Mouse (Mus musculus) hematopoietic stem cell, adult 5-6 weeks (primary cell): ENCODE data around the gene Angptl4. TPM values are rescaled to one million over a fixed set of nuclear protein-coding genes. Genes with fewer than 3 reads are reported as not detected.
"Not testable (repeated sequence)": the region's sequence is repeated elsewhere in the genome, so short reads cannot be mapped to it uniquely, and the experiment has no call there.

Source experiments
- ATAC-seq, 2 experiments: fragments of 125-278 bp in 1 of 2; replicated peaks in 1 of 2; 2 replicates each; pipeline ENCODE4 v1.8.0; 2016 to 2017; ENCODE audit warnings: inconsistent platforms in 2 of 2, mild to moderate bottlenecking in 2 of 2, moderate number of reproducible peaks in 2 of 2, low read depth in 1 of 2, moderate TSS enrichment in 1 of 2; ENCODE audit not compliant: low FRiP score in 2 of 2, poor library complexity in 2 of 2, severe bottlenecking in 2 of 2, insufficient read depth in 1 of 2, low TSS enrichment in 1 of 2
- total RNA-seq: library from RNA; stranded (forward); fragments of 172-1452, 232-1000 nt; gene quantifications from 2 replicates; pipeline ENCODE4 v1.2.3, GENCODE M21; 2017

The Angptl4 gene
- total RNA-seq, 1 experiment from 2014 or later: 6.6 TPM

DNA sequence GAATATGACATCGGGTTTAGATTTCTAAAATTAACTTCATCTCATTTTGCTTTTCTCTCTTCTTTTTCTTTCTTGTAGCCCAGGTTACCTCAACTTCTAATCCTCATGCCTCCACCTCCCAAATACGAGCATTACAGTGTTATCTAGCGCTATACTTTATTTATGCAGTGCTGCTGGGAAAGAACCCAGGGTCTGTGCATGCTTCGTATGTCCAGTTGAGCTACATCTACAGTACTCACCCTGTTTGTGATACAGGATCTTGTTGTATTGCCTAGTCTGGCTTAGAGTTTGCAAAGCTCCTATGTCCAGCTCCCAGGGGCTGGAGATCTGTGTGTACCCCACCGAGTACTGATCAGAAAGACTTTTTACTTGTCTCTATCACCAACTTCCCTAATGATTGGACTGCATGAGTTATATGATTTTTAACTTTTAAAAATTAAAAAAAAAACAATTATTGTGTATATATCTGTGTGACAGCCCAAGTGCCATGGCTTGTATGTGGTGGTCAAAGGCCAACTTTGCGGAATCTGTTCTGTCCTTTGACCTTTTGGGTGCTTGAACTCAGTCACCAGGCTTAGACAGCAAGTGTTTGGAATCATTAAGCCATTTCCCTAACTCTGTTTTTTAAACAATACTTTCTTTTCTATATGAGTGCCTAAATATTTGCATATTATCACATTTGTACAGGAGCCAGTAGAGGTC lies 7.6 kb downstream of the Angptl4 start:
- no peak for ATAC-seq

DNA sequence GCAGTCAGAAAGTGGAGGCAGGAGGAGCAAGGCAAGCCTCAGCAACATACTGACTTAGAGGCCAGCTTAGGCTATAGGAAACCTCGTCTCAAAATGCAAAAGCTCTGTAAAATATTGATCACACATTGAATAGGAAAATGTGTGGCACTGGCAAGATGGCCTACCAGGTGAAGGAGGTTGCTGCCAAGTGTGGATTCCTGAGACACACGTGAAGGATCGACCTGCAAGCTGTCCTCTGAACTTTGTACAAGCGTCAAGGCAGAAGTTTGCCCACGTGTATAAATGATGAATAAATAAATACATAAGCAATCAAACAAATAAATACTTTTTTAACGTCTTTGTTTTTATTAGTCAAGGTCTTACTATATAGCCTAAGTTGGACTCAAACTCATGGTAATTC lies 8.2 kb downstream of the Angptl4 start:
- no peak for ATAC-seq

DNA sequence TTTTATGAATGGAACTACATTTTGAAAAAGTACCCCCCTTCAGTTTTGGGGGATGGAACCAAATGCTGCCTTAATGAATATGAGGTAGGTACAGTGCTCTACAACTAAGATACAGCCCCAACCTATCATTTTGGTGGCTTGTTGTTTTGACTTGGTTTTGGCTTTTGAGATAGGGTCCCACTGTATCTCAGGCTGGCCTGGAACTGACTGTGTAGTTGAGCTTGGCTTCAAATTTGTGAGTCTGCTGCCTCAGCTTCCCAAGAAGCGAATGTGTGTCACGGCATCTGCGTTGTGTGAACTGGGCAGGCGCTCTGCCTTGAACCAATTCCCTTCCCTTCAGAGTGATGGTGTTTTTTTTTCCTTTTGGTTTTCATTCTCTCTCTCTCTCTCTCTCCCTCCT lies 10.0 kb downstream of the Angptl4 start:
- no peak for ATAC-seq

DNA sequence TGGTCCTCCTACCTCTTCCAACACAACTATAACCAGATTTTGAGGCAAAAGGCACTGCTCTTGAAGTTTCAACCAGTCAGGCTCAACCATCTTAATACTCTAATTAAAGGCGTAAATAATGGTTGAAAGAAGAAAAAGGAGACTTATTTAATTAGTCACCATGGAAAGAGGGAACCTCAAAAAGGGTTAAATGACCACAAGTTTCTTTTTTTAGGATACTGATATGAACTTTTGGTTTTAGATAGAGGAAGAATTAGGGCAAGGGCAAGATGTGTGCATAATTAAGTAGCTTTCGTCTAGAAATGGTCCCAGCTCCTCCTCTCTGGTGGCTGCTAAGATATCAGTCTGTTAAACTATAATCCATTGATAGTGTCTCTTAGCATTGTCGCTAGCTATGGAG lies 15.2 kb downstream of the Angptl4 start:
- no peak for ATAC-seq

DNA sequence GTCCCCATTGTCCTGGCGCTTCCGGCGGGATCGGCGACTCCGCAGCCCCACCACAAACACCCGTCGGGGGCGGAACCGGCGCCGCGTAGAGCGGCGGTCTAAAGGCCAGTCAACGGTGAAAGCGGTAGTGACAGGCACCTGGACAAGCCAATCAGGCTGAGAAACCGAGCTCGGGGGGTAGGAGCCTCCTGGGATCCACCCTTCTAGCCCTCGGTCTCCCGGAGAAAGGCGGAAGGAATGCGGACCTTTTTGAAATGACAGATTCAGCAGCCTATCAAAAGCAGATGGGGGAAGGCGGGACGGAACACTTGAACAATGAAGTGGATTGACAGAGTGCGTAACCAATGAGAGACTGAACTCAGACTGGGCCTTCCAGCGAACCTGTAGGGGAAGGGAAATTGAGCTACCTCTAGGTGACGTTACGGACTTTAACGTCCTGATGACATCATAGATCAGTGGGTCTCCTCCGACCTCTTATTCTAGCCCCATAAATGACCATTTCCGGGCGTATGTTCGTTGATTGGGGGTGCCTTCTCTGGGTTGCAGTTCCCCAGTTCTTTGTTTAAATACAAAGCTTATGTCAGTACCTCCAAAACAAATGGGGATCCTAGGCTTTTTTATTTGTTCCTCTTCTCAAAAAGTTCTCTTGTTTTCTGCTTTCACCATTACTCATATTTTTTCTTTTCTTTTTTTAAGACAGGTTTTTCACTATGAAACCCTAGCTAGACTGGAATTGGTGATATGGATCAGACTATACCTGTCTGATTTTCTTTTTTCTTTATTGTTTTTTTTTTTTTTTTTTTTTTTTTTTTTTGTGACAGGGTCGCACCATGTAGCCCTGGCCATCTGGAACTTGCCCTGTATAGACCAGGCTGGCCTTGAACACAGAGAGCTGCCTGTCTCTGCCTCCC lies 21.1 kb downstream of the Angptl4 start, which contains the start of gene Rab11b:
Gene Rab11b, minus strand, starts transcription at position 276 of the 911 bp plus-strand sequence.
- peak; percentile 95 to 96 for ATAC-seq

DNA sequence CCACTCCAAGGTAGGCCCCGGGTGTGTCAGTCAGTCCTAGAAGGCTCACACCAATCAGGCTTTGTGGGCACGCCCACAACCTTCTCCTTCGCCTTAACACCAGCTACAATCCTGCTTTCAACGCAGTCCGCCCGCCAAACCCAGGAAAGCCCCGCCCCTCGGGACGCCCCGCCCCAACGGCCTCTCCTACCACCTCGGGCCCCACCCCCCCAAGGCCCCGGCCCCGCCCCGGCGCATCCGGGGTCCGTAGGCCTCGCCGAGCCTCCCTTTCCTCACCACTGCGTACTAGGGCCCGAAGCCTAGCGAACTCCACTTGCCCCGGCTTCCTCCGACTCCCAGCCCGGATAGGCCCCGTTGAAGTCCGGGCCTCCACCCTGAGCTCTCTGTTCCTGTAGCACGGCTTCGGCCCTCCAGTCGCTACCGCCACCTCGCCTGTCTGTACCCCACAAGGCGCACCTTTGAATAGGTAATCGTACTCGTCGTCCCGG lies 21.8 kb downstream of the Angptl4 start:
- peak; percentile 38 to 56 for ATAC-seq

DNA sequence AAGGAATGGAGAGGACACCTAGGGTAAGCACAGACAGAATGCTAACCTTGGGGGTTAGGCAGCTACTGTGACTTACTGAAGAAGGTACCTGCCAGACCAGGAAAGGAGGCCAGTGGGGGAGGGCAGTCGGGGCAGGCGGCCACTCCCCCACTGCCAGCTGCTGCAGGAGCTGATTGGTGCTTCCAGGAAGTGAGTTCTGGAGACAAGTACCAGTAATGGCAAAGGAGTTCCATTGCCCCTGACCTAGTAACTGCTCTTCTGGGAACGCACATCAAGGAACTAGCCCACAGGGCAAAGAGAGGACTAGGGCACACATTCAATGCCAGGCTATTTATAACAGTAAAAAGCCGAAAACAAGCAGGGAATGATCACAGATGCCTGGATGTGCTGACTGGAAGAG lies 24.4 kb downstream of the Angptl4 start:
- no peak for ATAC-seq

DNA sequence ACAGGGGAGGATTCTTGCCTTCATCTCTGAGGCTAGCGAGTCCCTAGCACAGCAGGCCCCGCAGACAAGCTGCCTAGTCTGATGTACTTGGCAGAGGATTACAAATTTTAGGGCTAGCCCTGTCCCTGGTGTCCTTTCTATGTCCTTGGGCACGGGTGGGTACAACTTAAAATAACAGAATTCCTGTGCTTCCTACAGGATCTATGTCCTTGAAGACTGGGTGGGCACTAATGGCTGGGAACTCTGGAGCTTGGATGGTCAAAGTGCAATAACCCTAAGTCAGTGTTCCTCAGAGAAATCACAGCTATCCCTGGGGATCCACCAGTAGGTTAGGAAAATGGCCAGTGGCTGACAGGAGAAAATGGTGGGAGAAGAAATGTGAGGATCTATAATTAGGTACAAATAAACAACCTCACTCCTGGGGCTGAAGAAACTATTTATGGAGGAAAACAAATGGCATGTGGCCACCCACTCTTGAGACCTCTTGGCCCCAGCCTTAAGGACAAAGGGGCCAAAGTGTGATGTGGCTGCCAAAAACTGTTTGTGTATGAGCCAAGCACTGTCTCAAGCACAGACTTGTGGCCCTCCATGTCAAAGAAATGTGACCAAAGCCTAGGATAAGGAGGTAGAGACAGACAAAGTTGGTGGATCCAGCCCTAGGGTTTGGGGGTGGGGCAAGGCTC lies 25.4 kb downstream of the Angptl4 start:
- ATAC-seq: no peak

DNA sequence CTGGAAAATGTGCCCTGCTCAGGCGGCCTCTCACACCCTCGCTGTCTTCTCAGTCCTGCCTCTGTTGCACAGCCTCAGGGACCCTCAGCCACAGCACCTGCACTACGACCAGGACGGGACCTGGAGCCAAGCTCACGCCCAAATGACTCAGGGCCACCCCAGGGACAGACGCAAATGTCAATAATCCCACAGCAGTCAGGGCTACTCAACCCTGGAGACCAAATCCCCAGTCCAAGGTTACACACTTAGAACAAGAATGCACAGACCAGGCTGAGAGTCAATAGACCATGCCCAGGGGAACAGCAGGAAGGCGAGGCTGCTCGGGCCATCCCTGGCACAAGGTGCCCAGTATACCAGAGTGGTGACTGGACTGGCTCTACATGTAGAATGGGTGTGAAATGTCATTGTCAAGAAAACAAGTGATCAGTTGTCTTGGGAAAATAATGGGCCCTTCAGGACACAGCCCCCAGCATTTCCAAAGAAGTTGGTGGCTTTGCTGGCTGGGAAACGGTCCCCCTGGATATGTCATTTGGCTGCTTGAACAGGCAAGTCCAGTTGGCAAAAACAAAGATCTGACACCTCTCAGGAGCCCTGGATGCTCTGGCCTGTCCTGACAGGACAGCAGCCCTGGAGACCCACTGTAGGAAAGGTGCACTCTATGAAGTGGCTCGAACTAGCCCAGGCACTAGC lies 26.1 kb downstream of the Angptl4 start:
- ATAC-seq: no peak

DNA sequence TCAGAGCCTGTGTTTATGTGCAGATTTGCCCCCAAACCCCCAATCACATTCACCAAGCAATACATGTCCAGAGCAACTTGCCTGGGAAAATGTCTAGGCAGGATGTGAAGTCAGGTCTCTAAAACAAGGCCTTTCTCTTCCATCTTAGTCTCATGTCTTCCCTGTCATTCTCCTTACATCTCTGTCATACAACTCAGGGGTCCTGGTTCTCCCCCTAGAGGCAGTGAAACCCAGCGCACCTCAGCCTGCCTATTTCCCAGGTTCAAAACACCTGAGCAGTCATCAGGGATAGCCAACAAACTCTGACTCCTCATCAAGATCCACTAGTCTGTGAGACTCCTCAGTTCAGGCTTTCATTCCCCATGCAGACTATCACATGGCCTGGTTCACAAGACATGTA lies 27.0 kb downstream of the Angptl4 start:
- no peak for ATAC-seq

DNA sequence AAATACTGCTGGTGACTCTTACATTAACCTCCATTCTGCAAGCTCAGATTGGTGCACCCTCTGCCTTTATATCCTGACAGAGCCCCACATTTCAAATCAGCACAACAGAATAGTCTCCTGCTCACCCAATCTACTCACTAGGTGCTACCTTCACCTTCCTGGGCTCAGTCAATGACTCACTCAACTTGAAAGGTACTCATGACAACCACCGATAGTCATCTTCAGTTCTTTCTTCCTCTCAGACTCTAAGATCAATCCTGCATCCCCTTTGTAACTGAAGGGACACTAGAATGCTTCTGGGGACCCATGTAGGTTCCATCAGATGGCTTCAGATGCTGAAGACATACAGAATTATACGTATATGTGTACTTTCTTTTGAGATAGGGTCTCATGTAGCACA lies 29.3 kb downstream of the Angptl4 start:
- ATAC-seq: no peak

DNA sequence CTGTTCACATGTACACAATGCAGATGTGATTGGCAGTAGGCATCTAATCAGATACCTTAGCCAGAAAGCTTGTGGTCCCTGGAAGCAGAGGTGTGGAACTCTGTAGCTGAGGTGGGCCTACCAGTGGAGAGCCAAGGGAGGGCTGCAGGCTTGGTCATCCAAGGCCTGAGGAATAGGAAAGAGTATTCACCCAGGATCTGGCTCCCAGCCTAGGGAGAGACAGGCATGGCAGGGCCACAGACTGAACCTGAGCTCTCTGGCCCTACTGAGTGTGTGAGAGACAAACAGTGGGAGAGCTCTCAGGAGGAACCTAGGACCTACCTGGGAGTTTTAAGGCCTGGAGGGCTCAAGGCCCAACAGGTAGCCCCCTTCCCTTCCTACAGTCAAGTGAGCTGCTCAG lies 30.4 kb downstream of the Angptl4 start:
- ATAC-seq: no peak

DNA sequence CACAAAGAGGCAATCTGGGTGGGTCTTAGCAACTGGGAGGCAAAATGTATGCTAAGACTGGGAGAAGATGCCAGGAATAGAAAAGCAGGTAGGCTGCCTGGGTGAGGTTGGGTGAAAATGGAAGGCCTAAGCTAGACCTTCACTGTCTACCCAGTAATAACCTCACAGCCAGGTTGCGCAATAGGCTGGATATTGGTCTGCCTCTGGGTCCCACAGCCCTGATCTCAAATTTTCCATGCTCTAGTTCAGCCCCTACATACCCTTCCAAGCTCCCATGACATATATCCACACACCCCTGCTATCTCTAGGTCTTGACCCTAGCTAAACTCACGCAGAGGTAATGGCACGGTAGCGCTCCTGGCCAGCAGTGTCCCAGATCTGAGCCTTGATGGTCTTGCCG lies 32.2 kb downstream of the Angptl4 start:
- no peak for ATAC-seq

DNA sequence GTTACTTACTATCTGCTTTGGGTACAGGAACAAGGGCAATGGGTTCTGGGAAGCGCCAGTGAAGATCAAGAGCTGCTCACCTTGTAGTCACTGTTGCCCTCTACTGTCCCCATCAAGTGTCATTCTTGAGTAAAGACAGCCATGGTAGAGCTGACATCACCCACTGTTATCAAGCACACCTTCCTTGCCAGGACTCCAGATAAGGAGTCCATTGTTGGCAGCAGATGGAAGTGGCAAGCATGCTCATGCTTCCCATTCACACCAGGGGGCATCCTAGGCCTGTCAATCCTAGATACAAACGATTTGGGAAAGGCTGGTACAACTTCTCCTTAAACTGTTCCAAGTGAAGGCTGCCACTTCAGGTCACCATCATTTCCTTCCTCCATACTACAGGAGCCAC lies 35.6 kb downstream of the Angptl4 start:
- peak; percentile 65 to 66 for ATAC-seq

DNA sequence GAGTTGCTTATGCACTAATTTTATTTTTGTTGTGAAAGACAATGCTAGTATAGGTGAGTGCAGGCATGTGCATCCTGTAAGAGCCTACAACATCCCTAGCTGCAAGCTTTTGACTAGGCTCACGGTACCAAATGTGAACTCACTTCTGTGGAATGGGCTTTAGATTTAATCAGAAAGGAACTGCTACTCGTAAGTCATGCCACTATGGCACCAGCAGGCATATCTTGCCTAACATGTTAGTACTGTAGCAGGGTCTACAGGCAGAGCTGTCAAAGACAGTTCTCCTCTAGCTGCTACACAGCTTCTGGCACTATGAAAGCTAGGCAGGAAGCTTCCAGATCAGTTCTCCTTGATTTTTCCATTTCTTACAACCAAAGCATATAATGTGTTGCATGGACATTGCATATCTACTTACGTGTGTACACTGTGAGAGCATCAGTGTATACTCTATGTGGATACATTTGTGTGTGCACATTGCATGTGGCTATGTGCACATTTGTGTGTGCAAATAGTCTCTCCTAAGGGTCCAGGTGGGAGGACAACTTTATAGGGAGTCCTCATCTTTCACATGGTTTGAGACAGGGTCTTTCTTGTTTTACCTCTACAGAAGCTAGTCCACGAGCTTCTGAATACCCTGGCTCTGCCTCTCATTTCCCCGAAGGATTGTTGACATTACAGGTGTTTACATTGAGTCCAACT lies 36.8 kb downstream of the Angptl4 start:
- no peak for ATAC-seq

DNA sequence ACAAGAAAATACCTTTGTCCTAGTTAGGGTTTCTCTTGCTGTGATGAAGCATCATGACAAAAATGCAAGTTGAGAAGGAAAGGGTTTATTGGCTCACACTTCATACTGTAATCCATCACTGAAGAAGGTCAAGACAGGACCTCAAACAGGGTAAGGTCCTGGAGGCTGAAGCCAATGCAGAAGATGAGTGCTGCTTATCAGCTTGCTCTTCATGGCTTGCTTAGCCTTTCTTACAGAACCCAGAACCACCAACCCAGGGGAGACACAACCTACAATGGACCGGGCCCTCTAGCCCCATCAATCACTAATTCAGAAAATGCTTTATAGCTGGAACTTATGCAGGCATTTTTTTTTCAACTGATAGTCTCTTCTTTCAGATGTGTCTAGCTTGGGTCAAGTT lies 39.2 kb downstream of the Angptl4 start:
- no peak for ATAC-seq

DNA sequence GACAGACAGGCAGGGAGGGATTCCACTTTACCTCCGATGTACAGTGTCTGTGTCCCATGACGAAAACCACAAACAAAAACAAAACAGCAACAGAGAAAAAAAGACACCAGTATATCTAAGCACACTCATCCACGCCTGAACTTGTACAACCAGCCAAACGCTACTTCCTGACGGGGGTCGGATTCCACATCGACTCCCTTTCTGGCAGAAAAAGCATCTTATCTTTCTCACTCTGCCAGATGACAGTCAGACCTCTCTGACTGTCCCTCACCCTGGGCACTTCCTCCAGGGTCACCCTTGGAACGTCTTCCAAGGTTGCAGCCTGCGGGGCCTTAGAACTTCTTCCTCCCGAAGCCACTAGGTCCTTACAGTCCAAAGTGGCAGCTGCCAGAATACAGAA lies 48.1 kb downstream of the Angptl4 start:
- not testable (repeated sequence) for ATAC-seq
